8 mouse cellular contexts compared by ENCODE assay signal in genomic region chr14:41013143-41013542, GRCm38 (mm10). TPM values are rescaled to one million over a fixed set of nuclear protein-coding genes. Genes with fewer than 3 reads are reported as not detected.
DNase-seq lines count a peak whose midpoint lies in the region; ATAC-seq and TF ChIP-seq lines count a peak whose summit lies in the region.

No protein-coding gene starts in this region.

- peak overlapping the region; percentile 80 for H3K4me3 ChIP-seq in cerebellum, adult 2 months (replicated peaks; ENCODE audit: insufficient read depth, low read depth, low read length)
- peak overlapping the region; percentile 56 for H3K4me3 ChIP-seq in thymus, adult 2 months (ENCODE audit: control insufficient read depth, insufficient read depth, low read length)
- peak overlapping the region; percentile 68 for H3K4me3 ChIP-seq in liver, embryonic 11.5 days (ENCODE audit: low read depth, low read length)
- H3K4me3 ChIP-seq in stomach, postnatal 0 days (ENCODE audit: low read depth, low read length), result peak overlapping the region; percentile 53

- no peak for TF ChIP-seq CTCF in cerebellum, adult 2 months (IDR thresholded peaks at IDR 0.05; ENCODE audit: borderline replicate concordance, insufficient read depth, low read depth, low read length)
- no peak for TF ChIP-seq CTCF in thymus, adult 2 months (IDR thresholded peaks at IDR 0.05; ENCODE audit: borderline replicate concordance, control insufficient read depth, extremely low read depth, insufficient read depth, low read length, poor library complexity)
- TF ChIP-seq CTCF in stomach, postnatal 0 days (IDR thresholded peaks at IDR 0.05; ENCODE audit: low read depth), result no peak

- H3K9ac ChIP-seq in liver, embryonic 11.5 days (ENCODE audit: low read depth, low read length), result peak overlapping the region; percentile 86
- H3K9ac ChIP-seq in stomach, postnatal 0 days (ENCODE audit: low read length), result peak overlapping the region; percentile 69

- H3K27me3 ChIP-seq in cerebellum, adult 2 months (ENCODE audit: control insufficient read depth, insufficient read depth, low read length), result no peaks in the 10 kb centered on the region
- no peaks in the 10 kb centered on the region for H3K27me3 ChIP-seq in thymus, adult 2 months (ENCODE audit: control insufficient read depth, insufficient read depth, low read length)
- H3K27me3 ChIP-seq in liver, embryonic 11.5 days (replicated peaks; ENCODE audit: control insufficient read depth, insufficient read depth, low read length), result no peaks in the 10 kb centered on the region
- no peaks in the 10 kb centered on the region for H3K27me3 ChIP-seq in stomach, postnatal 0 days (ENCODE audit: control insufficient read depth, insufficient read depth, low read length)

- TF ChIP-seq POLR2A in cerebellum, adult 2 months (IDR thresholded peaks at IDR 0.05; ENCODE audit: borderline replicate concordance, insufficient read depth, low read length), result no peak
- no peak for TF ChIP-seq POLR2A in thymus, adult 2 months (IDR thresholded peaks at IDR 0.05; ENCODE audit: control insufficient read depth, extremely low read depth, insufficient read depth, low read length, poor library complexity)

- H3K27ac ChIP-seq in cerebellum, adult 2 months (ENCODE audit: insufficient read depth, low read length), result no peak overlapping the region
- no peak overlapping the region for H3K27ac ChIP-seq in thymus, adult 2 months (ENCODE audit: control insufficient read depth, insufficient read depth, low read length)
- H3K27ac ChIP-seq in liver, embryonic 11.5 days (ENCODE audit: low read depth, low read length), result peak overlapping the region; percentile 51
- H3K27ac ChIP-seq in stomach, postnatal 0 days (replicated peaks), result 0 out of 2 replicates have a peak overlapping the region, but pooled peaks have one; percentile 40

- DNase-seq in cerebellum, adult 2 months, result no peak
- DNase-seq in thymus, adult 2 months, result no peak
- no peak for DNase-seq in thymus, postnatal 0 days (ENCODE audit: low spot score)
- no peak for DNase-seq in liver, embryonic 11.5 days (ENCODE audit: low spot score)
- DNase-seq in stomach, postnatal 0 days (ENCODE audit: low spot score), result no peak
- DNase-seq in B cell, adult 2 months, result no peak
- no peak for DNase-seq in cerebellum, adult 11 months

- WGBS in cerebellum, adult 2 months, result 10% methylated on average over 9 of the region's 9 CpGs
- 16% methylated on average over 9 of the region's 9 CpGs for WGBS in thymus, adult 2 months
- WGBS in liver, embryonic 11.5 days, result 9% methylated on average over 9 of the region's 9 CpGs
- 12% methylated on average over 9 of the region's 9 CpGs for WGBS in stomach, postnatal 0 days

- peaks cover 2% of the 10 kb centered on the region; the same call in 1 of the 2 replicates for H3K4me1 ChIP-seq in cerebellum, adult 2 months (ENCODE audit: control insufficient read depth, insufficient read depth, low read length)
- peaks cover 10% of the 10 kb centered on the region for H3K4me1 ChIP-seq in thymus, adult 2 months (replicated peaks; ENCODE audit: control insufficient read depth, insufficient read depth, low read length)
- peaks cover 35% of the 10 kb centered on the region for H3K4me1 ChIP-seq in liver, embryonic 11.5 days (replicated peaks; ENCODE audit: control insufficient read depth, insufficient read depth, low read length)
- peaks cover 11% of the 10 kb centered on the region for H3K4me1 ChIP-seq in stomach, postnatal 0 days (replicated peaks; ENCODE audit: control insufficient read depth, insufficient read depth)

- H3K36me3 ChIP-seq in thymus, adult 2 months (ENCODE audit: control insufficient read depth, insufficient read depth, low read length), result no peaks in the 10 kb centered on the region
- no peaks in the 10 kb centered on the region for H3K36me3 ChIP-seq in liver, embryonic 11.5 days (ENCODE audit: control insufficient read depth, insufficient read depth, low read length)
- no peaks in the 10 kb centered on the region for H3K36me3 ChIP-seq in stomach, postnatal 0 days (ENCODE audit: control insufficient read depth, insufficient read depth, low read length)

- H3K9me3 ChIP-seq in liver, embryonic 11.5 days (ENCODE audit: control insufficient read depth, low read length), result no peaks in the 10 kb centered on the region
- H3K9me3 ChIP-seq in stomach, postnatal 0 days (ENCODE audit: control insufficient read depth, low read length), result no peaks in the 10 kb centered on the region

- H3K4me2 ChIP-seq in liver, embryonic 11.5 days, result peak overlapping the region; percentile 97
- H3K4me2 ChIP-seq in stomach, postnatal 0 days (replicated peaks; ENCODE audit: low read depth), result peak overlapping the region; percentile 97

- TF ChIP-seq EP300 in stomach, postnatal 0 days (optimal IDR thresholded peaks at IDR 0.05), result no peak

- no peak for ATAC-seq in cerebellum, adult (ENCODE audit: insufficient number of reproducible peaks, low FRiP score, low TSS enrichment)
- no peak for ATAC-seq in liver, embryonic 11.5 days (replicated peaks; ENCODE audit: low FRiP score)
- no peak for ATAC-seq in stomach, postnatal 0 days (ENCODE audit: low FRiP score, low TSS enrichment)

RNA-seq across cellular contexts. Expression of gene Fam213a, which starts 0.4 kb away (rescaled TPM):
- 146 and 150 TPM in 2 replicates for polyA plus RNA-seq in cerebellum, adult 2 months (2012; rRNA removed)
- 7.3 and 7.8 TPM in 2 replicates for polyA plus RNA-seq in thymus, adult 2 months (2012; rRNA removed)
- polyA plus RNA-seq in thymus, postnatal 0 days (2015; fragmentation: Nextera tagmentation; extraction: Ambion mirVana), result 6.6 and 9.3 TPM in 2 replicates
- 78.2 and 84.8 TPM in 2 replicates for polyA plus RNA-seq in liver, embryonic 11.5 days (2014; fragmentation: Nextera tagmentation; extraction: Ambion mirVana)
- 32.4 and 34.5 TPM in 2 replicates for polyA plus RNA-seq in stomach, postnatal 0 days (2015; fragmentation: Nextera tagmentation; extraction: Ambion mirVana)

RNA-seq across cellular contexts. Expression of gene Tspan14, which starts 46.5 kb away (rescaled TPM):
- 39.1 and 39.6 TPM in 2 replicates for polyA plus RNA-seq in cerebellum, adult 2 months (2012; rRNA removed)
- 86.4 and 87.4 TPM in 2 replicates for polyA plus RNA-seq in thymus, adult 2 months (2012; rRNA removed)
- 58.5 and 65.0 TPM in 2 replicates for polyA plus RNA-seq in thymus, postnatal 0 days (2015; fragmentation: Nextera tagmentation; extraction: Ambion mirVana)
- 65.3 and 68.1 TPM in 2 replicates for polyA plus RNA-seq in liver, embryonic 11.5 days (2014; fragmentation: Nextera tagmentation; extraction: Ambion mirVana)
- polyA plus RNA-seq in stomach, postnatal 0 days (2015; fragmentation: Nextera tagmentation; extraction: Ambion mirVana), result 38.1 and 38.8 TPM in 2 replicates

RNA-seq across cellular contexts. Expression of gene Dydc2, which starts 55.9 kb away (rescaled TPM):
- polyA plus RNA-seq in cerebellum, adult 2 months (2012; rRNA removed), result 1.9 and 2.0 TPM in 2 replicates
- not detected in 2 replicates for polyA plus RNA-seq in thymus, adult 2 months (2012; rRNA removed)
- 0.17 and 0.32 TPM in 2 replicates for polyA plus RNA-seq in thymus, postnatal 0 days (2015; fragmentation: Nextera tagmentation; extraction: Ambion mirVana)
- not detected in 2 replicates for polyA plus RNA-seq in liver, embryonic 11.5 days (2014; fragmentation: Nextera tagmentation; extraction: Ambion mirVana)
- not detected in 2 replicates for polyA plus RNA-seq in stomach, postnatal 0 days (2015; fragmentation: Nextera tagmentation; extraction: Ambion mirVana)

RNA-seq across cellular contexts. Expression of gene Dydc1, which starts 59.6 kb away (rescaled TPM):
- not detected in 2 replicates for polyA plus RNA-seq in cerebellum, adult 2 months (2012; rRNA removed)
- polyA plus RNA-seq in thymus, adult 2 months (2012; rRNA removed), result 0.09 TPM in 1 of 2 replicates, not detected in the other
- not detected in 2 replicates for polyA plus RNA-seq in thymus, postnatal 0 days (2015; fragmentation: Nextera tagmentation; extraction: Ambion mirVana)
- not detected in 2 replicates for polyA plus RNA-seq in liver, embryonic 11.5 days (2014; fragmentation: Nextera tagmentation; extraction: Ambion mirVana)
- polyA plus RNA-seq in stomach, postnatal 0 days (2015; fragmentation: Nextera tagmentation; extraction: Ambion mirVana), result not detected in 2 replicates

Comparison
In these comparisons a context has a peak if more than half of its experiments do, and no peak if none do; other contexts are left out.
1. H3K27ac ChIP-seq: peak in liver, embryonic 11.5 days (single experiment) and stomach, postnatal 0 days (single experiment); none in cerebellum, adult 2 months (single experiment) and thymus, adult 2 months (single experiment).
2. Peak in every context shown above with its lines, with median percentiles within 50 percentile points of each other: H3K4me3 ChIP-seq.